Mouse (Mus musculus): ENCODE data around the gene Ralgps1. TPM values are rescaled to one million over a fixed set of nuclear protein-coding genes. Genes with fewer than 3 reads are reported as not detected.
"Not testable (repeated sequence)": the region's sequence is repeated elsewhere in the genome, so short reads cannot be mapped to it uniquely, and the experiment has no call there.

The Ralgps1 gene
- polyA plus RNA-seq, 1 experiment = 3.7 TPM

- DNase-seq (ENCODE audit: low read depth, low spot score) = no peak
- WGBS = 67% methylated on average over 11 of the region's 11 CpGs
Measured at GRCm38 (mm10) chr2:33221339-33221900, 149.9 kb downstream of the Ralgps1 start.

GRCm38 (mm10) chr2:33220674-33221338 lies 150.5 kb downstream of the Ralgps1 start:
- 82% methylated on average over 10 of the region's 10 CpGs for WGBS
- DNase-seq (ENCODE audit: low read depth, low spot score) = no peak

DNA sequence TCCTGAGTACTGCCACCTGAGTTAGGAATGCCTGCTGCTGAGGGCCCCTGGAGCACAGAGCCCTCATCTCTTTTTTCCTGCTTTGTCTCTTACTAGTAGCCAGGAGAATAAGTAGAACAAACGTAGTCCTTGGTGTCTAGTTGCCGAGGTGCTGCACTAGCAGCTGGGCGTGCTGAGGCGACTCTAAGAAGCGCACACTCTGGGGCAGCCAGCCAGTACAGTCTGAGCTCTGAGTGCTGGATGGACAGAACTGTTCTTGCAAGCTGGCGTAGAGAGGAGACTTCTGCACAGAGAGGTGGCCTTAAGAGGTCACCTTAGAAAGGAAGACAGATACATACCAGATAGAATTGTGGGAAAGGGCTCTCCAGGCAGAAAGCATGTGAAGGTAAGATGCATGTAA lies 151.0 kb downstream of the Ralgps1 start:
- 61% methylated on average over 6 of the region's 6 CpGs for WGBS
- DNase-seq (ENCODE audit: low read depth, low spot score) = no peak

- WGBS = 43% methylated on average over 4 of the region's 4 CpGs
- DNase-seq (ENCODE audit: low read depth, low spot score) = no peak
Measured at GRCm38 (mm10) chr2:33219637-33220036, 151.6 kb downstream of the Ralgps1 start.

DNA sequence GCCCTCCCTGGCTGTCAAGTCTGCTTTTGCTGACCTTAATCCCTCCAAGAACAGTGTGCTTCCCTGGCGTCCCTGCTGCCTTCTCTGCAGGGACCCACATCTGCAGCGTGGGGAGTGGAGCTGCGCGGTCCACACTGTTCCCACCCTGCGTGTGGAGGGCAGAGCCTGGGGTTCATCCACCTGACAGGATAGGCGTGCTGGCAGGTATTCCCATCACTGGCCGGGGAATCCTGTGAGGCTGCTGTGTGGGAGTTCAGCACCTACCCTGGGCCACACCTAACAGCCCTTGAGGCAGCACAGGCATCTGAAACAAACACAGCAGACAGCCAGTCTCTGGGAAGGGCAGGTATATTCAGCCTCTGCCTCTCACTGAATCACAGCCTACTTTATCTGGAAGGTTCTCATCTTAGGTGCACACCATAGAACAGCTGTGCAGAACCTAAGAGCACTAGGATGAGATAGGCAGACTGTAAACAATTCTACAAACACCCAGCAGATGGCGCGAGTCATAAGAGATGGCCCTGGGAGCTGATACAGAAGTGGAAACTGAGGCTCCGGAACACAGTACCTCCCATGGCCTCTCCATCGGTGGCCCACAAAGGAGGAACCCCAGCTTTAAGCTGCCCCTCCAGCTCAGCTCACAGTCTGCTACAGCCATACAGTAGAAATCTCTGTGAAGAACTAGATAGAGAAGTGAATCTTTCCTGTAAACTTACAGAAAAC lies 152.2 kb downstream of the Ralgps1 start:
- DNase-seq (ENCODE audit: low read depth, low spot score) = no peak
- WGBS = 56% methylated on average over 11 of the region's 11 CpGs

DNA sequence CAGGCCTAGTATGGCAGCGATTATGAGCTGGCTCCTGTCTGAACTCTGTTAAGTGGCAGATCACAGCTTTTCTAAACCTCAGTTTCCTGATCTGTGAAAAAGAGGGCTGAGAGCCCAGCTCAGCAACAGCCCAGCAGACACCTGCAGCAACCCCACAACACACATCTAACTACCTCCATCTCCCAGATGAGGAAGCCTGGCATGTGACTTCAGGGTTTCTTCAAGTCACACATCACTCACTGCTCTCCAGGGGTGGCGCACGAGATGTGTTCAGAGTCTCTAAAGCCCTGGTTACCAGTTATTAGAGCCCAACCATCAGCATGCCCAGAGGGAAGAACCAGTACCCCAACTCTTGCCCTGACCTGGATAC lies 153.9 kb downstream of the Ralgps1 start:
- WGBS = 62% methylated on average over 3 of the region's 3 CpGs
- no peak for DNase-seq (ENCODE audit: low read depth, low spot score)

- no peak for DNase-seq (ENCODE audit: low read depth, low spot score)
- 57% methylated on average over 18 of the region's 18 CpGs for WGBS
Measured at GRCm38 (mm10) chr2:33216645-33217424, 154.5 kb downstream of the Ralgps1 start.

- DNase-seq (ENCODE audit: low read depth, low spot score) = peak; percentile 16
- 18% methylated on average over 22 of the region's 22 CpGs for WGBS
Measured at GRCm38 (mm10) chr2:33215700-33216509, 155.4 kb downstream of the Ralgps1 start, which contains the start of gene Angptl2. Angptl2 (plus strand) TSS chr2:33216069.

GRCm38 (mm10) chr2:33215177-33215699 lies 156.0 kb downstream of the Ralgps1 start:
- WGBS = 64% methylated on average over 5 of the region's 5 CpGs
- no peak for DNase-seq (ENCODE audit: low read depth, low spot score)

DNA sequence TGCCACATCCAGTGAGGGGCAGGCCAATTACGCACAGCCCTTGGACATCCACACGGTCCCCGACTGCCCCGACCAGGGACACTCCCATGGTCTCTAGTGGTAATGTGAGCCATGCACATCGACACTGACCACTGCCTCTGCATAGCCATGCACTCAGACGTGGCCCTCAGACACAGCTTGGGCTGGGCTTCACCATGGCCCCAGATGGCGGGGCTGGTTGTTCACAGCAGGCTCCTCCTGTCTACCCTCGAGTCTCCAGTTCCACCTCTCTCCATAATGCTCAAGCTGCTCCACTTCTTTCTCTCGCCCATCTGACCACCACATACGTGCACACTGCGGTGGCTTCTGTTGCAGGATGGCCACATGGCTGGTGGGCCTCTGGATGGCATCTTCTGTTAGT lies 160.0 kb downstream of the Ralgps1 start:
- 89% methylated on average over 11 of the region's 11 CpGs for WGBS

GRCm38 (mm10) chr2:33210841-33211240 lies 160.4 kb downstream of the Ralgps1 start:
- DNase-seq (ENCODE audit: low read depth, low spot score) = no peak
- WGBS = 82% methylated on average over 2 of the region's 2 CpGs

More for the DNA sequence above, 160.0 kb downstream of the Ralgps1 start:
- not testable (repeated sequence) for DNase-seq (ENCODE audit: low read depth, low spot score)

- WGBS = 79% methylated on average over 5 of the region's 5 CpGs
- no peak for DNase-seq (ENCODE audit: low read depth, low spot score)
Measured at GRCm38 (mm10) chr2:33208134-33208533, 163.2 kb downstream of the Ralgps1 start.

DNA sequence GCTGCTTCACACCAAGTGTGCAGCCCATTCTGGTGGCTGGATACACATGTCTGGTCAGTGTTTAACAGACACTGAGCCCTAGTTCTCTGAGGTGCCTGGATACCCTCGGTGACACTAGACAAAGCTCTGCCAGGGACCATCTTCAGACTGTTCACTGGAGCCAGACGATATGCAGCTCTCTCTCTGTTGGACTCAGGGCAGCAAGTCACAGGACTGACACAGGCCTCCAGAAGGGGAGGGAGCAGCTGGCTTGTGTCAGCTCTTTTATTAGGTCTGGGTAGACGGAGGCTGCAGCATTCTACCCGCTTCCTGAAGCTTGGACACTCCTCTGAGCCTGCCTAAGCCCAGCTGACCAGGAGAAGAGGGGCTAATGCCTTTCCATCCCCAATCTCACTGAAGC lies 164.2 kb downstream of the Ralgps1 start:
- 42% methylated on average over 4 of the region's 4 CpGs for WGBS
- DNase-seq (ENCODE audit: low read depth, low spot score) = no peak

DNA sequence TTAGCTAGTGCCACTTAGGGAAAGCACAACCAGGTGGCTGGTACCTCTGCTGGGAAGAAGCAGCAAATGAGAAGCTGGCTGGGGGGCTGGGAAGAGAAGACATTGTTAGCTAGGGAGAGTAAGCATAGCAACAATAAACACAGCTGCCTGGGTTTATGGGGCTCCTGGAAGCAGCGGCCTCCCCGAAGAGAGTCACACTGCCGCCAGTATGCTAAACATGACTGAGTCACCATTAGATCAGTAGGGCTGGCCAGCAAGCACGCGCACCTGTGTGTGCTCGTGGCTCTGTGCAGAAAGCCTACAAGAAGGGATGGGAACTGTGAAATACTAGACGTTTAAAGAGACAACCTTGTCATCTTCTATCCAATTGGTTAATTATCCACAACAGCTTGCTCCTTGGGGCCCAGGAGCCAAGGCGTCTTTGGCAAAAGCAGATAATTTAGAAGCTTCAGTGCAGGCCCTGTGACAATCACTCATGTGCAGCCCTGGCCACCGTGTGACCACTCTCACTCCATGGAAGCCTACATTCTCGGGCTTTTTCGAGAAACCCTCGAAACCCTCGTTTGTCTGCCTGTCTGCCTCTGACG lies 165.3 kb downstream of the Ralgps1 start:
- DNase-seq (ENCODE audit: low read depth, low spot score) = no peak
- WGBS = 35% methylated on average over 14 of the region's 14 CpGs

DNA sequence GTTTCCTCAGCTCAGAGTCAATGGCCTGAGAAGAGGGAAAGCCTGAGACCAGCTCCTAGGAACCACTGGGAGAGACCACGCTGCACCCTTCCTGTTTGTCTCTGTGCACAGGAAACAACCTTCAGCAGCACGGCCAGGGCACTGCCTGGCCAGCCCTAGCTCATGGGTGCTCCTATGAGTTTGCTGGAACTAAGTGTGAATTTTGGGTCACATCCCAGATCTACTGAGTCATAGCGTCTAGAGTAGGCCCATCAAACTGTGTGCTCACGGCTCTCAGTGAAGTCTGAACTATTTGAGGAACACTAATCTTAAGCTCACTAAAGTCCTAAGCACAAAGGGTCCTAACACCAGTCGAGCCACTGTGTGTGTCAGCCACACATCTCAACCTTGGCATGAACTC lies 166.3 kb downstream of the Ralgps1 start:
- no peak for DNase-seq (ENCODE audit: low read depth, low spot score)
- WGBS = 63% methylated on average over 5 of the region's 5 CpGs

DNA sequence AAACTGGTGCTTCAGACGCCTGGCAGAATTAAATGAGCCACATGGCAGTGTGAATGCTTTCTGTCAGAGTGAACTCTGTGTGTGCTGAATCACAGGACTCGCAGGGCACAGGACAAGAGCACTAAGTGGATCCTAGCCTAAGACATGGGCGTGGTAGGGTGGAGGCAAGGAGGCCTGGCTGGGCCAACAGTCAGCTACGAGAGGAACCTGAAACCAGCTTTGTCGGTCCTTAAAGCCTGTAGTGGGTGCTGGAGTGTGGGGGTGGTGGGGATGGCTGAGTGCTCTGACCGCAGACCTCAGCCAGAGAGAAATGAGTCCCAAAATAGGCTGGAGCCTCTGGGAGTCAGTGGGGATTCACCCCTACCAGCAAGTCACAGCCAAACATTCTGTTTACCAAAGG lies 168.0 kb downstream of the Ralgps1 start:
- WGBS = 24% methylated on average over 6 of the region's 6 CpGs
- no peak for DNase-seq (ENCODE audit: low read depth, low spot score)

- no peak for DNase-seq (ENCODE audit: low read depth, low spot score)
- WGBS = 79% methylated on average over 14 of the region's 14 CpGs
Measured at GRCm38 (mm10) chr2:33200368-33201068, 170.8 kb downstream of the Ralgps1 start.

DNA sequence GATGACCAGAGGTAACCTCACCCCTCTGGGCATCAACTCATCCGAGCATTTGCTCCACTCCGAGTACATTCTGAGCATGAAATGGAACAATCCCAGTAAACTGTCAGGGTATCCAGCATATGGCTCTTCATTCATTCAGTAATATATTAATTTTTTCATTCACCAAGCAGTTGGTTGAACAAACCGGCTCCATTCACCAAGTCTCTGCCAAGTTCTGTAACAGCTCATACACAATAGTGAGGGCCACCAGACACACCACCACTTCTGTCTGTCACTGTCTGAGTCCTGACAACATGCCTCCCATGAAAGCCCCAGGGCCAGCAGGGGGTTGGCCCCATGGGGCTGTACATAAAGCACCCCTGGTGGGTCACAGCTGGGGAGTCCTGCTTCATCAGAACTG lies 181.3 kb downstream of the Ralgps1 start:
- no peak for DNase-seq (ENCODE audit: low read depth, low spot score)
- 92% methylated on average over 3 of the region's 3 CpGs for WGBS
